Mouse (Mus musculus): ENCODE measurements around the gene Cpt1a. TPM values are rescaled to one million over a fixed set of nuclear protein-coding genes. Genes with fewer than 3 reads are reported as not detected.

The Cpt1a gene
- polyA plus RNA-seq, 1 experiment from 2014 or later, result 24.3 TPM

- ATAC-seq (replicated peaks; ENCODE audit: low FRiP score, low TSS enrichment, low read depth), result no peak
- H3K27me3 ChIP-seq (replicated peaks; ENCODE audit: control insufficient read depth, insufficient read depth, low read length), result no peaks in the 10 kb centered on the region
- no peaks in the 10 kb centered on the region for H3K36me3 ChIP-seq (ENCODE audit: control insufficient read depth, insufficient read depth, low read length)
- no peak overlapping the region for H3K4me2 ChIP-seq (ENCODE audit: low read length)
- no peak overlapping the region for H3K27ac ChIP-seq (ENCODE audit: low read depth)
- no peaks in the 10 kb centered on the region for H3K4me1 ChIP-seq (replicated peaks; ENCODE audit: control insufficient read depth, insufficient read depth, low read length)
- WGBS, result 84% methylated on average over 1 of the region's 2 CpGs
- no peaks in the 10 kb centered on the region for H3K9me3 ChIP-seq (ENCODE audit: control insufficient read depth, low read length)
- no peak for DNase-seq (ENCODE audit: low spot score)
- no peak overlapping the region for H3K4me3 ChIP-seq (ENCODE audit: low read depth, low read length)
- no peak overlapping the region for H3K9ac ChIP-seq (ENCODE audit: low read length)
These were observed 109.8 kb downstream of the Cpt1a start for GRCm38 (mm10) chr19:3431969-3432368.

- H3K4me1 ChIP-seq (replicated peaks; ENCODE audit: control insufficient read depth, insufficient read depth, low read length), result no peaks in the 10 kb centered on the region
- no peak overlapping the region for H3K4me3 ChIP-seq (ENCODE audit: low read depth, low read length)
- H3K4me2 ChIP-seq (ENCODE audit: low read length), result no peak overlapping the region
- H3K36me3 ChIP-seq (ENCODE audit: control insufficient read depth, insufficient read depth, low read length), result no peaks in the 10 kb centered on the region
- DNase-seq (ENCODE audit: low spot score), result no peak
- no peak for ATAC-seq (replicated peaks; ENCODE audit: low FRiP score, low TSS enrichment, low read depth)
- H3K27me3 ChIP-seq (replicated peaks; ENCODE audit: control insufficient read depth, insufficient read depth, low read length), result no peaks in the 10 kb centered on the region
- 38% methylated on average over 4 of the region's 4 CpGs for WGBS
- no peak overlapping the region for H3K9ac ChIP-seq (ENCODE audit: low read length)
- H3K9me3 ChIP-seq (ENCODE audit: control insufficient read depth, low read length), result no peaks in the 10 kb centered on the region
- H3K27ac ChIP-seq (ENCODE audit: low read depth), result no peak overlapping the region
These were observed 112.0 kb downstream of the Cpt1a start for GRCm38 (mm10) chr19:3434124-3434523.

DNA sequence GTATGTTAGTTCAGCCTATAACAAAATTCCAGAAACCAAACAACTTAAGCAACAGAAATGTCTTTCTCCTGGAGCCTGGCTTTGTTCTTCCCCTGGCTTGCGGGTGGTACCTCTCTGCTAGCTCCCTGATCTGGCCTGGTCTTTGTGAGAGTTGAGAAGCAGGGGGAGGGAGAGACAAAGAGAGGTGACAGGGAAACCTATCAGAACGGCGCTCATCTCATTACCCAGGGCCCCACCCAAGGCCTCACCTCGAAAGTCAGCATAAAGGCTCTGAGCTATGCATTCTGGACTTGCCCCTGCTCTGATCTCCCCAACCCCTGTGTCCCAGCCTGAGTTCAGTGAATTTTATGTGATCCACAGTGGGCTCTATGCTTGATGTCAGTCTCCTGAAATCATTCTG lies 112.5 kb downstream of the Cpt1a start:
- ATAC-seq (replicated peaks; ENCODE audit: low FRiP score, low TSS enrichment, low read depth), result no peak
- H3K4me1 ChIP-seq (replicated peaks; ENCODE audit: control insufficient read depth, insufficient read depth, low read length), result no peaks in the 10 kb centered on the region
- no peak overlapping the region for H3K9ac ChIP-seq (ENCODE audit: low read length)
- no peak overlapping the region for H3K27ac ChIP-seq (ENCODE audit: low read depth)
- no peak overlapping the region for H3K4me2 ChIP-seq (ENCODE audit: low read length)
- DNase-seq (ENCODE audit: low spot score), result no peak
- H3K9me3 ChIP-seq (ENCODE audit: control insufficient read depth, low read length), result no peaks in the 10 kb centered on the region
- no peak overlapping the region for H3K4me3 ChIP-seq (ENCODE audit: low read depth, low read length)
- no peaks in the 10 kb centered on the region for H3K27me3 ChIP-seq (replicated peaks; ENCODE audit: control insufficient read depth, insufficient read depth, low read length)
- no peaks in the 10 kb centered on the region for H3K36me3 ChIP-seq (ENCODE audit: control insufficient read depth, insufficient read depth, low read length)
- WGBS, result 37% methylated on average over 4 of the region's 4 CpGs

Small RNAs within 50 kb of the gene (microRNA-seq; reads per million reads assigned to microRNA genes)
- 0.25 reads per million for gene Mir6984

Other genes starting within 250 kb of the Cpt1a start
- 143 and 147 TPM in 2 replicates for gene Mrpl21, start 39.4 kb upstream of the Cpt1a start, polyA plus RNA-seq (2014; fragmentation: Nextera tagmentation; extraction: Ambion mirVana)
- 9.3 and 10.5 TPM in 2 replicates for gene Ighmbp2, start 39.3 kb upstream of the Cpt1a start, polyA plus RNA-seq (2014; fragmentation: Nextera tagmentation; extraction: Ambion mirVana)
- gene Tesmin, start 66.5 kb downstream of the Cpt1a start, polyA plus RNA-seq (2014; fragmentation: Nextera tagmentation; extraction: Ambion mirVana), result 0.16 and 0.51 TPM in 2 replicates
- 21.2 and 25.2 TPM in 2 replicates for gene Gal, start 92.2 kb downstream of the Cpt1a start, polyA plus RNA-seq (2014; fragmentation: Nextera tagmentation; extraction: Ambion mirVana)

Data from intestine, embryonic 14.5 days (tissue).